Mouse (Mus musculus): ENCODE data around the gene Icosl.
"Not testable (repeated sequence)": the region's sequence is repeated elsewhere in the genome, so short reads cannot be mapped to it uniquely, and the experiment has no call there.

Icosl gene

DNA sequence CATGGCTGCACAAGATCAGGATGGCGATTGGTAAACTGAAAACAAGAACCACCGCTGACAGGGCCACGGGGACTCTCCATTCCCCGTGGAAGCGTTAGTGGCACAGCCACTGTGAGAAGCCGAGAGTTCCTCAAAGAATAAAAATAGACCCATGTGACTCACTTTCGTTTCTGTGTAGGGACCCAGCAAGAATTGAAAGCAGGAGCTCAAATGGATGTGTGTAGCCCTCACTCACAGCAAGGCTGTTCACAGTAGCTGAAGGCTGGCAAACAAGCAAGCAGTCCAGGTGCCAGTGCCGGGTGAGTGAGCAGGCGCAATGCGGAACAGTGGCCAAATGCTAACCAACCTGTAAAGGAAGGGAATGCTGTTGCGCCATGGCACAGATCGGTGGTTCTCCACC lies 36.4 kb downstream of the Icosl start:
- Histone ChIP-seq H3K36me3 (ENCODE audit: insufficient read depth, low read length) (no peaks in the 10 kb centered on the region), H3K27me3 (ENCODE audit: insufficient read depth, low read length) (peaks cover 5% of the 10 kb centered on the region; the same call in 1 of the 2 replicates), H3K4me1 (replicated peaks; ENCODE audit: low read depth, low read length) (0 out of 2 replicates have a peak, but pooled peaks cover 6% of the 10 kb centered on the region), H3K4me3 (replicated peaks; ENCODE audit: low read length) (no peak overlapping the region), H3K9me3 (ENCODE audit: low read length) (peaks cover 8% of the 10 kb centered on the region)
- TF ChIP-seq CTCF (conservative IDR thresholded peaks at IDR 0.05; ENCODE audit: low read length) (no peak), NANOG (IDR thresholded peaks at IDR 0.05; ENCODE audit: borderline replicate concordance, low read length) (no peak), POU5F1 (IDR thresholded peaks at IDR 0.05; ENCODE audit: borderline replicate concordance, low read length) (no peak)

- H3K4me3 ChIP-seq (replicated peaks; ENCODE audit: low read length) = no peak overlapping the region
- H3K36me3 ChIP-seq (ENCODE audit: insufficient read depth, low read length) = no peaks in the 10 kb centered on the region
- H3K4me1 ChIP-seq (replicated peaks; ENCODE audit: low read depth, low read length) = peaks cover 13% of the 10 kb centered on the region
- H3K9me3 ChIP-seq (ENCODE audit: low read length) = peaks cover 32% of the 10 kb centered on the region
- TF ChIP-seq CTCF (conservative IDR thresholded peaks at IDR 0.05; ENCODE audit: low read length) (no peak), POU5F1 (IDR thresholded peaks at IDR 0.05; ENCODE audit: borderline replicate concordance, low read length) (no peak), NANOG (IDR thresholded peaks at IDR 0.05; ENCODE audit: borderline replicate concordance, low read length) (no peak)
- H3K27me3 ChIP-seq (ENCODE audit: insufficient read depth, low read length) = no peaks in the 10 kb centered on the region
Observed at GRCm38 (mm10) chr10:78114521-78115092, 45.5 kb downstream of the Icosl start.

DNA sequence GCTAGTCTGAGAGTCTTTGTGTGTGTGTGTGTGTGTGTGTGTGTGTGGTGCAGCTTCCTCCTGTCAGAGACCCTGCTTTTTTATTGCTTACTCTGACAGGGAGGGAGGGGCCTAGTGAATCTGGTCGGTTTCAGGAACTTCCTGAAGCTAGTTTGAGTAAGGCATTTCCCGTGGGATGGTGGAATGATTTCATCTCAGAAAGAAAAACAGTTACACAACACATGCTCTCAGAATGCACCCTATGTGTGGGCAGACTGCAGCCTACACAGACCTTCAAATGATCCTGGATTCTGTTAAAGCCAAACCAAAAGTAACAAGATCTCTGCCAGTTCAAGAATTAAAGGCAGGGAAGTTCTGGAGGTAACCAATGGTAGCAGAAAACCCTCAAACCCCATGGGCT lies 46.1 kb downstream of the Icosl start:
- Histone ChIP-seq H3K9me3 (ENCODE audit: low read length) (peaks cover 32% of the 10 kb centered on the region), H3K27me3 (ENCODE audit: insufficient read depth, low read length) (0 out of 2 replicates have a peak, but pooled peaks cover 4% of the 10 kb centered on the region), H3K36me3 (ENCODE audit: insufficient read depth, low read length) (no peaks in the 10 kb centered on the region)

DNA sequence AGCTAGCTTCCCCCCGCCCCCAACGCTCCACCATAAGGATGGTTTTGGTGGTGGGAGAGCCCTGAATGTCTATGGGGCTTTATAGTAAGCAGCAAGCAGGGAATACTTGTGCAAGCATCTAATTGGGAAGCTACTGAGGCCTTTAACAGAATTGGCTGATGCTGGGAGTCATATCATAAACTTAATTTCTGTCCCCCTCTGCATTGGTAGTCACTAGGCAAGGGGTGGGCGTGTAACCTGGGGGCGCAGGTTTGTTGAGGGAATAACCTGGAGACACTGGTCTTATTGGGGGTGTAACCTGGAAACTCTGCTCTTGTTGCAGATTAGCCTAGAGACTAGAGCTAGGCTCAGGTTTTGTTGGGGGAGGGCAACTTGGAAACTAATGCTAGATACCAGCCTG lies 50.3 kb downstream of the Icosl start:
- TF ChIP-seq POU5F1 (IDR thresholded peaks at IDR 0.05; ENCODE audit: borderline replicate concordance, low read length) (no peak), NANOG (IDR thresholded peaks at IDR 0.05; ENCODE audit: borderline replicate concordance, low read length) (no peak), CTCF (conservative IDR thresholded peaks at IDR 0.05; ENCODE audit: low read length) (no peak)
- peaks cover 5% of the 10 kb centered on the region for H3K4me1 ChIP-seq (replicated peaks; ENCODE audit: low read depth, low read length)
- H3K9me3 ChIP-seq (ENCODE audit: low read length) = peaks cover 11% of the 10 kb centered on the region
- H3K27me3 ChIP-seq (ENCODE audit: insufficient read depth, low read length) = 0 out of 2 replicates have a peak, but pooled peaks cover 4% of the 10 kb centered on the region
- H3K4me3 ChIP-seq (replicated peaks; ENCODE audit: low read length) = no peak overlapping the region
- no peaks in the 10 kb centered on the region for H3K36me3 ChIP-seq (ENCODE audit: insufficient read depth, low read length)

More for the DNA sequence above, 46.1 kb downstream of the Icosl start:
- Histone ChIP-seq H3K4me3 (replicated peaks; ENCODE audit: low read length) (no peak overlapping the region), H3K4me1 (replicated peaks; ENCODE audit: low read depth, low read length) (peaks cover 13% of the 10 kb centered on the region)
- no peak for TF ChIP-seq POU5F1 (IDR thresholded peaks at IDR 0.05; ENCODE audit: borderline replicate concordance, low read length)
- no peak for TF ChIP-seq CTCF (conservative IDR thresholded peaks at IDR 0.05; ENCODE audit: low read length)
- no peak for TF ChIP-seq NANOG (IDR thresholded peaks at IDR 0.05; ENCODE audit: borderline replicate concordance, low read length)

DNA sequence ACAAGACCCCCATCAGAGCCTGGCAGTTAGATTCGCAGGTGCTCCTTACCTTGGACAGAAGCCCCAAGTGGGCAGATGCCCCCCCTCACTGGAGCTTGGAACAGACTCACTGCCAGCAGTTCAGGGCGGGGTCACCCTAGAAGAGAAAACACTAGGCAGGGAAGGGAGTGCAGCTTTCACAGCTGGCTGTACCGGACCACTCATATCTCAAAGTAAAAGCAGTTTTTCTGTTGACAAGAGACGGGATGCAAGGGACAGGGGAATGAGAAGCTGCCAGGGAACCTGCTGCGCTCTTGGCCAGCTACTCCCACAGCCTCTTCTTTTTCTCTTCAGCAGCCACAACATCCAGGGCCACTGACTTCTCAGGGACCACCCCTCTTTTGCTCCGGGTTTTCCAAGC lies 55.0 kb downstream of the Icosl start:
- H3K4me1 ChIP-seq (replicated peaks; ENCODE audit: low read depth, low read length); H3K9me3 ChIP-seq (ENCODE audit: low read length); H3K4me3 ChIP-seq (replicated peaks; ENCODE audit: low read length); H3K36me3 ChIP-seq (ENCODE audit: insufficient read depth, low read length): not testable (repeated sequence)
- peaks cover 10% of the 10 kb centered on the region for H3K27me3 ChIP-seq (ENCODE audit: insufficient read depth, low read length)

DNA sequence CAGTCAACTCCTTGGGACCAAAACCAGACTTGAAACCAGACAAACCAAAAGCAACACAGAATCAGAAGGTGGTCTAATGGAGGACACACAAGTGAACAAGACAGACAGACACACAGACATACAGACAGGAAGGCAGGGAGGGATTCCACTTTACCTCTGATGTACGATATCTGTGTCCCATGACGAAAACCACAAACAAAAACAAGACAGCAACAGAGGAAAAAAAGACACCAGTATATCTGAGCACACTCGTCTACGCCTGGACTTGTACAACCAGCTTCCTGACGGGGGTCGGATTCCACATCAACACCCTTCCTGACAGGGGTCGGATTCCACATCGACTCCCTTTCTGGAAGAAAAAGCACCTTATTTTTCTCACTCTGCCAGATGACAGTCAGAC lies 56.0 kb downstream of the Icosl start:
- H3K4me3 ChIP-seq (replicated peaks; ENCODE audit: low read length); H3K36me3 ChIP-seq (ENCODE audit: insufficient read depth, low read length); H3K9me3 ChIP-seq (ENCODE audit: low read length); H3K4me1 ChIP-seq (replicated peaks; ENCODE audit: low read depth, low read length): not testable (repeated sequence)
- H3K27me3 ChIP-seq (ENCODE audit: insufficient read depth, low read length) = peaks cover 17% of the 10 kb centered on the region

GRCm38 (mm10) chr10:78126311-78126710 lies 57.2 kb downstream of the Icosl start:
- H3K9me3 ChIP-seq (ENCODE audit: low read length) = no peaks in the 10 kb centered on the region
- no peaks in the 10 kb centered on the region for H3K4me1 ChIP-seq (replicated peaks; ENCODE audit: low read depth, low read length)
- H3K4me3 ChIP-seq (replicated peaks; ENCODE audit: low read length) = no peak overlapping the region
- no peak for TF ChIP-seq NANOG (IDR thresholded peaks at IDR 0.05; ENCODE audit: borderline replicate concordance, low read length)
- TF ChIP-seq POU5F1 (IDR thresholded peaks at IDR 0.05; ENCODE audit: borderline replicate concordance, low read length) = no peak
- TF ChIP-seq CTCF (conservative IDR thresholded peaks at IDR 0.05; ENCODE audit: low read length) = no peak
- no peaks in the 10 kb centered on the region for H3K36me3 ChIP-seq (ENCODE audit: insufficient read depth, low read length)
- H3K27me3 ChIP-seq (ENCODE audit: insufficient read depth, low read length) = peaks cover 23% of the 10 kb centered on the region

DNA sequence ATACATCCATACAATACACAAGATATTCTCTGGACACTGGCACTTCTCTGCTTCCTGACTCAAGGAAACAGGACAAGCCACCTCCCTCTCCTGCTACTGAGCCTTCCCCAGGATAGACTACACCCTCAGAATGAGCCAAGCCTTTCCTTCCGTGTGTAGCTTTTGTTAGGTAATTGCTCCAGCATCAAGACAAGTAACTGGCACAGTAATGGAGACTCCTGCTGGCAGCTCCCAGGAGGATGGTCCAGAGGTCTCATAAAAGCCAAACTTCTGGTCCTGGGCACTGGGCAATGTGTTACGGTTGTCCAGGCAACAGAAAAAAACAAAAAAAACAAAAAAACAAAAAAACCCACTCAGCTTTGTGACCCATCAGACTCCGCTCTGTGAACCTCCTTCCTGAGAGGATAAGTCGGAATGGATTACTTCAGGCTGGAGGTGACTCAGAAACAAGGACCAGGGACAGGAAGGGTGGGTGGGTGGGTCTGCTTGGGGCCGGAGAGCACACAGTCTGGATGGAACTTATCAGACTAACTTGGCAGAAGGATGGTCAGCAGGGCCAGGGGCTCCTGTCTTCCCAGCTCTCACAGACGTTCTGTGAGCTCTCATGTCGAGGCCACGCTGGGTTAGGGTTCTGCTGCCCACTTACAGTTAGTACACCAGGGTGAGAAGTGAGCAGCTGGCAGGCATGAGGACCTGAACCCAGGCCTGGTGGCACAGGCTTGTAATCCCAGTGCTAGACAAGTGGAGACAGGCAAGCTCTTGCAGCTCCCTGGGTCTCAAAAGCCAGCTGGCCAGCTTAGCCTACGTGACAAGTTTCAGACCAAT lies 58.2 kb downstream of the Icosl start:
- Histone ChIP-seq H3K4me1 (replicated peaks; ENCODE audit: low read depth, low read length) (no peaks in the 10 kb centered on the region), H3K4me3 (replicated peaks; ENCODE audit: low read length) (no peak overlapping the region), H3K27me3 (ENCODE audit: insufficient read depth, low read length) (peaks cover 24% of the 10 kb centered on the region), H3K36me3 (ENCODE audit: insufficient read depth, low read length) (no peaks in the 10 kb centered on the region), H3K9me3 (ENCODE audit: low read length) (no peaks in the 10 kb centered on the region)
- no peak for TF ChIP-seq NANOG (IDR thresholded peaks at IDR 0.05; ENCODE audit: borderline replicate concordance, low read length)
- no peak for TF ChIP-seq CTCF (conservative IDR thresholded peaks at IDR 0.05; ENCODE audit: low read length)
- TF ChIP-seq POU5F1 (IDR thresholded peaks at IDR 0.05; ENCODE audit: borderline replicate concordance, low read length) = no peak

DNA sequence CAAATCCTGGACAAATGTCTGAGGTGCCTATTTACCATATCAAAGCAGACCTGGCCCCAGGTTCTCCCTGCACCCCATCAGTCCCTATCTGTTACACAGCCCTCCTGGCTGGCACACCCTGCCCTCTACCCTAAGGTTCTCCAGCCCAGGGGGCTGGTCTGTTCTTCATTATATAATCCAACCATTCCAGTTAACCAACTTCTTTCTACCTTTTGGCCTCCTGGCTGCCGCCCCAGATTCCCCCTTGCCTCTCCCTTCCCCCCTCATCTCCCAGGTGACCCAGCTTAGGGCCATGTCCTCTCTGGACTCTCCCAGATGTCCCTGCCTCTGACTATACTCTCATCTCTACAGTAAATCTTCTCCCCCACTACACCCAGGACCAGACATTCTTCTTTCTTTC lies 58.8 kb downstream of the Icosl start:
- Histone ChIP-seq H3K4me1 (replicated peaks; ENCODE audit: low read depth, low read length) (no peaks in the 10 kb centered on the region), H3K4me3 (replicated peaks; ENCODE audit: low read length) (no peak overlapping the region), H3K36me3 (ENCODE audit: insufficient read depth, low read length) (no peaks in the 10 kb centered on the region), H3K27me3 (ENCODE audit: insufficient read depth, low read length) (peaks cover 24% of the 10 kb centered on the region), H3K9me3 (ENCODE audit: low read length) (peaks cover 5% of the 10 kb centered on the region; the same call in 1 of the 2 replicates)
- TF ChIP-seq CTCF (conservative IDR thresholded peaks at IDR 0.05; ENCODE audit: low read length) (no peak), NANOG (IDR thresholded peaks at IDR 0.05; ENCODE audit: borderline replicate concordance, low read length) (no peak), POU5F1 (IDR thresholded peaks at IDR 0.05; ENCODE audit: borderline replicate concordance, low read length) (no peak)
